Mouse (Mus musculus): Measurements from ENCODE around the gene Pex6. TPM values are rescaled to one million over a fixed set of nuclear protein-coding genes. Genes with fewer than 3 reads are reported as not detected.

Gene Pex6
- polyA plus RNA-seq, 1 experiment from 2014 or later, result 18.5 TPM

DNA sequence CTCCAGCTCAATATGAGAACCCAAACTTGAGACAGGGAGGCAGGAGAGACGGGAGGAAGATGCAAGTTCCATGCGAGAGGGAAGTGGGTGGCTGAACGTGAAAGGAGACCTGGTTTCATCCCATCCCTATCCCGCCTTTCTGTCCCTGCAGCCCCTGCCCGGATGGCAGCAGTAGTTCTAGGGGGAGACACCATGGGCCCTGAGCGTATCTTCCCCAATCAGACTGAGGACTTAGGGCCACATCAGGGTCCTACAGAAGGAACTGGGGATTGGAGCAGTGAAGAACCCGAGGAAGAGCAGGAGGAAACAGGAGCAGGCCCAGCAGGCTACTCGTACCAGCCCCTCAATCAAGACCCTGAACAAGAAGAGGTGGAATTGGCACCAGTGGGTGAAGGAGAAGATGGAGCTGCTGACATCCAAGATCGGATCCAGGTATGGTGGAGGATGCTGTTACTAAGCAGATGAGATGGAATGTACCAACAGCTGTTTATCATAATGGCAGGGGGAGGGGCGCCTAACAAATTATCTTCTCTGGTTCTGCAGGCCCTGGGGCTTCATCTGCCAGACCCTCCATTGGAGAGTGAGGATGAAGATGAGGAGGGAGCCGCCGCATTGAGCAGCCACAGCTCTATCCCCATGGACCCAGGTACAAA is 29.7 kb upstream of the Pex6 start:
- ATAC-seq (no peak), DNase-seq (ENCODE audit: low spot score) (no peak)
- H3K9ac ChIP-seq (replicated peaks; ENCODE audit: low read depth), result peak overlapping the region; percentile 52; the same call in 1 of the 2 replicates
- peak overlapping the region; percentile 81 for H3K4me2 ChIP-seq (replicated peaks; ENCODE audit: low read depth, low read length)
- no peak overlapping the region for H3K27ac ChIP-seq (ENCODE audit: low read length)
- H3K27me3 ChIP-seq (replicated peaks; ENCODE audit: insufficient read depth, low read length), result no peaks in the 10 kb centered on the region
- TF ChIP-seq CTCF (IDR thresholded peaks at IDR 0.05) (no peak), EP300 (IDR thresholded peaks at IDR 0.05) (no peak)
- peaks cover 14% of the 10 kb centered on the region; the same call in 1 of the 2 replicates for H3K4me1 ChIP-seq (ENCODE audit: insufficient read depth, low read depth, low read length)
- 23% methylated on average over 12 of the region's 12 CpGs for WGBS
- H3K36me3 ChIP-seq (ENCODE audit: insufficient read depth, low read length), result peaks cover 26% of the 10 kb centered on the region; the same call in 1 of the 2 replicates
- H3K4me3 ChIP-seq (ENCODE audit: low read depth, low read length), result peak overlapping the region; percentile 90
- H3K9me3 ChIP-seq (ENCODE audit: low read length), result no peaks in the 10 kb centered on the region

DNA sequence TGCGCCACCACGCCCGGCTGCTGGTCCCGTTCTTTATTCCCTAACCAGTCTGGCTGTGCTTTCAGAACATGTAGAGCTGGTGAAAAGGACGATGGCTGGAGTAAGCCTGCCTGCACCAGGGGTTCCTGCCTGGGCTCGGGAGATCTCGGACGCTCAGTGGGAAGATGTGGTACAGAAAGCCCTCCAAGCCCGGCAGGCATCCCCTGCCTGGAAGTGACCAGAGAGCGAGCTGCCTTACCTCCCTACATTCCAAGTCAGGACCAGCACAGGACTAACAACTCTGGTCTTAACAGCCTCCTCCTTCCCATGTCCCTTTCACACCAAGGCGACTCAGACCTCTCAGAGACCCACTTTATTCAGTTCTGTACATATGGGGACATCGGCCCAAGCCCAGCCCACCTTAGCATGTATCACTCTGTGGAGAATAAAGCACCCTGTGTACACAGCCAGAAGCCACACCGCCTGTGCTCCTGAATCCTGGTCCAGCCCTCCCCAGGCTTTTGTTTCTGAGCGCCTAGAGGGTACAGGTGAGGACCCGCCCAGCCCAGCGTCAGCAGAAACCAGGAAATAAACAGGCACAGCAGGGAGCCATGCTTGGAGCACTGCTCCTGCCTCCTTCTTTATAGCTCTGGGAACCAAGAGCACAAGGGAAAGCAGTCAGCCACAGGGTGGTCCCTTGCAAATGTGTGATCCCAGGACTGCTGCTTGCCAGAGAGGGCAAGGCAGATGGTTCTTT is 28.4 kb upstream of the Pex6 start:
- Histone ChIP-seq H3K4me1 (ENCODE audit: insufficient read depth, low read depth, low read length) (peaks cover 14% of the 10 kb centered on the region; the same call in 1 of the 2 replicates), H3K4me3 (ENCODE audit: low read depth, low read length) (no peak overlapping the region), H3K27me3 (replicated peaks; ENCODE audit: insufficient read depth, low read length) (no peaks in the 10 kb centered on the region), H3K4me2 (replicated peaks; ENCODE audit: low read depth, low read length) (no peak overlapping the region), H3K9me3 (ENCODE audit: low read length) (no peaks in the 10 kb centered on the region), H3K27ac (ENCODE audit: low read length) (no peak overlapping the region), H3K36me3 (ENCODE audit: insufficient read depth, low read length) (peaks cover 22% of the 10 kb centered on the region; the same call in 1 of the 2 replicates), H3K9ac (replicated peaks; ENCODE audit: low read depth) (no peak overlapping the region)
- 79% methylated on average over 16 of the region's 16 CpGs for WGBS
- DNase-seq (ENCODE audit: low spot score), result no peak
- TF ChIP-seq CTCF (IDR thresholded peaks at IDR 0.05) (no peak), EP300 (IDR thresholded peaks at IDR 0.05) (no peak)
- ATAC-seq, result no peak

GRCm38 (mm10) chr17:46685913-46686312 is 25.4 kb upstream of the Pex6 start:
- no peaks in the 10 kb centered on the region for H3K9me3 ChIP-seq (ENCODE audit: low read length)
- H3K27ac ChIP-seq (ENCODE audit: low read length), result no peak overlapping the region
- no peak overlapping the region for H3K9ac ChIP-seq (replicated peaks; ENCODE audit: low read depth)
- ATAC-seq (no peak), DNase-seq (ENCODE audit: low spot score) (no peak)
- TF ChIP-seq EP300 (IDR thresholded peaks at IDR 0.05), result no peak
- no peak for TF ChIP-seq CTCF (IDR thresholded peaks at IDR 0.05)
- H3K4me3 ChIP-seq (ENCODE audit: low read depth, low read length), result no peak overlapping the region
- H3K36me3 ChIP-seq (ENCODE audit: insufficient read depth, low read length), result peaks cover 22% of the 10 kb centered on the region; the same call in 1 of the 2 replicates
- whole genome bisulfite sequencing, result 90% methylated on average over 6 of the region's 6 CpGs
- H3K4me2 ChIP-seq (replicated peaks; ENCODE audit: low read depth, low read length), result no peak overlapping the region
- H3K4me1 ChIP-seq (ENCODE audit: insufficient read depth, low read depth, low read length), result peaks cover 4% of the 10 kb centered on the region; the same call in 1 of the 2 replicates
- H3K27me3 ChIP-seq (replicated peaks; ENCODE audit: insufficient read depth, low read length), result no peaks in the 10 kb centered on the region

- TF ChIP-seq EP300 (IDR thresholded peaks at IDR 0.05), result no peak
- no peak for TF ChIP-seq CTCF (IDR thresholded peaks at IDR 0.05)
- H3K36me3 ChIP-seq (ENCODE audit: insufficient read depth, low read length), result no peaks in the 10 kb centered on the region
- WGBS, result 84% methylated on average over 12 of the region's 12 CpGs
These were observed 20.6 kb upstream of the Pex6 start for GRCm38 (mm10) chr17:46690665-46691064.

GRCm38 (mm10) chr17:46691390-46691789 is 19.9 kb upstream of the Pex6 start:
- WGBS, result 78% methylated on average over 2 of the region's 2 CpGs
- no peak overlapping the region for H3K4me3 ChIP-seq (ENCODE audit: low read depth, low read length)
- DNase-seq (ENCODE audit: low spot score), result no peak
- TF ChIP-seq EP300 (IDR thresholded peaks at IDR 0.05) (no peak), CTCF (IDR thresholded peaks at IDR 0.05) (no peak)
- H3K36me3 ChIP-seq (ENCODE audit: insufficient read depth, low read length), result no peaks in the 10 kb centered on the region
- H3K4me1 ChIP-seq (ENCODE audit: insufficient read depth, low read depth, low read length), result no peaks in the 10 kb centered on the region
- no peaks in the 10 kb centered on the region for H3K9me3 ChIP-seq (ENCODE audit: low read length)
- H3K27me3 ChIP-seq (replicated peaks; ENCODE audit: insufficient read depth, low read length), result no peaks in the 10 kb centered on the region
- no peak overlapping the region for H3K9ac ChIP-seq (replicated peaks; ENCODE audit: low read depth)
- no peak overlapping the region for H3K4me2 ChIP-seq (replicated peaks; ENCODE audit: low read depth, low read length)
- ATAC-seq, result no peak; the same call in 1 of the 2 replicates
- no peak overlapping the region for H3K27ac ChIP-seq (ENCODE audit: low read length)

More at GRCm38 (mm10) chr17:46690665-46691064, 20.6 kb upstream of the Pex6 start:
- H3K27me3 ChIP-seq (replicated peaks; ENCODE audit: insufficient read depth, low read length), result no peaks in the 10 kb centered on the region
- no peak overlapping the region for H3K4me2 ChIP-seq (replicated peaks; ENCODE audit: low read depth, low read length)
- H3K4me3 ChIP-seq (ENCODE audit: low read depth, low read length), result no peak overlapping the region
- no peaks in the 10 kb centered on the region for H3K9me3 ChIP-seq (ENCODE audit: low read length)
- no peak for DNase-seq (ENCODE audit: low spot score)
- H3K4me1 ChIP-seq (ENCODE audit: insufficient read depth, low read depth, low read length), result no peaks in the 10 kb centered on the region
- no peak for ATAC-seq
- no peak overlapping the region for H3K27ac ChIP-seq (ENCODE audit: low read length)
- H3K9ac ChIP-seq (replicated peaks; ENCODE audit: low read depth), result no peak overlapping the region

DNA sequence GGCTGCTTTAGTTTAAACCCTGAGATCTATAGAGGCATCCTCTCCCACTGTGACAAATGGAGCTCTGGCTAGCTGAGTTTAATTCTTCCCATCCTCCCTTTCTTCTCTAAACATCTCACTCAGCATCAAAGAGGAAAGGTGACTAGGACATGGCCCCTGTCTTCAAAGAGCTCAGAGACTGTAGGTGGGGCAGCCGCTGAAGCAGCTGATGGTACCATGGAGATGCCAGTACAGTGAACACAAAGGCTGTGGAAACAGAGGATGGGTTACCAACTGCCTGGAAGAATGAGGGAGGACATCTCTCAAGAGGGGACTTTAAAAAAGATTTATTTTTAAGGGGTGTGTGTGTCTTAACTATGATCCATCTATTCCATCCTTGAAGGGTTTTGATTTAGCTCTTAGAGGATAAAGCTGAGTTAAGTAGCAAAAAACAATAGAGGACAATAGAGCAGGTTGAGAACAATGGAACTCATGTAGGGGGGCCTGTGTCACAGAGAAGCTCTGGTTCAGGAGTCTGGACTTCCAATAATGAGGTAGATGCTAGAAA is 16.7 kb upstream of the Pex6 start:
- TF ChIP-seq EP300 (IDR thresholded peaks at IDR 0.05) (no peak), CTCF (IDR thresholded peaks at IDR 0.05) (no peak)
- H3K9me3 ChIP-seq (ENCODE audit: low read length), result no peaks in the 10 kb centered on the region

More for the DNA sequence above, 16.7 kb upstream of the Pex6 start:
- ATAC-seq (no peak), DNase-seq (ENCODE audit: low spot score) (no peak)
- Histone ChIP-seq H3K4me2 (replicated peaks; ENCODE audit: low read depth, low read length) (no peak overlapping the region), H3K4me1 (ENCODE audit: insufficient read depth, low read depth, low read length) (no peaks in the 10 kb centered on the region), H3K4me3 (ENCODE audit: low read depth, low read length) (no peak overlapping the region), H3K36me3 (ENCODE audit: insufficient read depth, low read length) (no peaks in the 10 kb centered on the region), H3K9ac (replicated peaks; ENCODE audit: low read depth) (no peak overlapping the region), H3K27ac (ENCODE audit: low read length) (no peak overlapping the region), H3K27me3 (replicated peaks; ENCODE audit: insufficient read depth, low read length) (no peaks in the 10 kb centered on the region)
- WGBS, result 58% methylated on average over 1 of the region's 1 CpGs

Data from lung, postnatal 0 days (tissue).